Mouse (Mus musculus): ENCODE results near the gene Nfatc3. TPM values are rescaled to one million over a fixed set of nuclear protein-coding genes. Genes with fewer than 3 reads are reported as not detected.

Nfatc3 gene
- polyA plus RNA-seq, 2 experiments from 2014 or later: 30.0 to 31.5 TPM

DNA sequence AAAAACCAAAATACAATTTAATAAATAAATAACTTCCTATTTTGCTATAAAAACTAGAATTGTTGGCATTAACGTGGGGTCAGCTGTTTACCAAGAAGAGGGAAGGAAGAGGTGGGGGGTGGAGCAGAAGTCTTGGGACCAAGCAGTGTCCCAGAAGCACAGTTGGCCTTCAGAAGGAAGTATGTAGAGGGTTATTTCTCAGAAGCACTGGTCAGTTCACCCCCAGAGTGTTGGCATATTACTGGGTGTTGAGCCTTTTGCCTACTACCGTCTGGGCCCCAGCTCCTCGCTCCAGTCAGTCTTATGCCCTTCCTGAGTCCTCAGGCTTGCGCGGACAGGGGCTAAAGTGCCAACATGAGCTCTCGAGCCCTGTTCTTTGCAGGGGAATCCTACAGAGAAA lies 90.4 kb downstream of the Nfatc3 start:
- no peak for ATAC-seq

DNA sequence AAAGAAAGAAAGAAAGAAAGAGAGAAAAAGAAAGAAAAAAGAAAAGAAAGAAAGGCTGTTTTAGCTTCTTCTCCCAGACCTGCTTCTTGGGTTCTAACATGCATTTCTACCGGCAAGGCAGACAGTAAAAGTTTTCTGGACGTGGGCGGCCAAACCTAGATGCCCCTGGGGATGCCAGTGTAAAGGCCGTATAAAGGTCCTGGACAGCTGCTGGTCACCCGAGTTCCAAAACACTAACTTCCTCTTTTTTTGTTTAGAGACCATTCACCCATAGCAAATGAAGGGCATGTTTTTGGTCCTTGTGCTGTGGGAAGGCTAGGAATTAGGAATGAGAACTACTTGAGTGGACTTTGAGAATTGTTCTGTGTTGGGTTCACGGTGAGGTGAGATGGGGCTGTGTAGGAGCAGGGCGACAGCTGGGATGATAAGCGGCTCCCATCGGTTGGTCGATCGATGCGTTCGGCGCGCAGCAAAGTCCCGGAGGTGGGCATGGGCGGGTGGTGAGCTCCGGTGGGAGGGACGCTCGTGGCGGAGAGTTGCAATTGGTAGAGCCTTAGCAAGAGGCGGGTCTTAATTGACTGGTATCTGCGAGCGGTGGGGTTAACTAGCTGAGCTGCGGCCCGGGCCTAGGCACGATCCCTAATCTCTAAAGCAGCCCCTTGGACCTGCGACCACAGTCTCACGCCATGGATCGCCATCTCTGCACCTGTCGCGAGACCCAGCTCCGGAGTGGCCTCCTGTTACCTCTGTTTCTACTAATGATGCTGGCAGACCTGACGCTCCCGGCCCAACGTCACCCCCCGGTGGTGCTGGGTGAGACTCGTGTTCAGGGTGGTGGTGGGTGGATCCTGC lies 91.4 kb downstream of the Nfatc3 start, which contains the start of gene Pla2g15:
Gene Pla2g15, plus strand, starts transcription at position 599 of the 852 bp plus-strand sequence.
- ATAC-seq: peak; percentile 98

GRCm38 (mm10) chr8:106150653-106151000 lies 92.0 kb downstream of the Nfatc3 start:
- ATAC-seq: no peak

- ATAC-seq: no peak
Observed at GRCm38 (mm10) chr8:106151041-106151440, 92.4 kb downstream of the Nfatc3 start.

- no peak for ATAC-seq
Observed at GRCm38 (mm10) chr8:106152876-106153275, 94.2 kb downstream of the Nfatc3 start.

DNA sequence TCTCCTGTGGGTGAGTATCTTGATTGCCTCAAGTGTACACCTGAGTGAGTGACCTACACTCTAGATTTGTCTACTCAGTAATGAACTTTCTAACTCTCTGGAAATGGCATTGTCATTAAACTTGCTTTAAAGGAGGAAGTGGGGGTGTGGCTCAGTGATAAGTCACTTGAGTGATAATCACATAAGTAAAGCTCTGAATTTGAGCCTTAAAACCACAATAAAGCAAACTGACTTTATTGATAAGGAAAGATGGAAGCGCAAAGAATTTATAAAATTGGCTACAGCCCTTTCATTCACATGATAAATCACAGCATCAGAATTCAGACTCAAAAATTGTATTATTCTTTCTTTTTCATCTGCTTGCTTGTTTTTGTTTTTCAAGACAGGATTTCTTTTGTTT lies 98.8 kb downstream of the Nfatc3 start:
- no peak for ATAC-seq

GRCm38 (mm10) chr8:106158381-106158780 lies 99.7 kb downstream of the Nfatc3 start:
- no peak for ATAC-seq

DNA sequence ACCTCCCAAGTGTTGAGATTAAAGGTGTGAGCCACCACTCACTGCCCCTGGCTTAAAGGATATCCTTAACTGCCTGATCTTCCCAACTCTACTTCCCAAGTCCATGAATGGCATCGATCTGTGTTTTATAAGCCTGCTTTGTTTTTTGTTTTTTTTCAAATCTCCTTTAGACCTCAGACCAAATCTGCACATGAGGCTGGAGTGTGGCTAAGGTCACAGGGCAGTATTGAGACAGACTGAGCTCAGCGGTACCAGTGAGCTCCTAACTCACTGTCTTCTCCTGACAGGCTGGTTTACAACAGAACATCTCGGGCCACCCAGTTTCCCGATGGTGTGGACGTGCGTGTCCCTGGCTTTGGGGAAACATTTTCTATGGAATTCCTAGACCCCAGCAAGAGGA lies 101.2 kb downstream of the Nfatc3 start:
- ATAC-seq: no peak

DNA sequence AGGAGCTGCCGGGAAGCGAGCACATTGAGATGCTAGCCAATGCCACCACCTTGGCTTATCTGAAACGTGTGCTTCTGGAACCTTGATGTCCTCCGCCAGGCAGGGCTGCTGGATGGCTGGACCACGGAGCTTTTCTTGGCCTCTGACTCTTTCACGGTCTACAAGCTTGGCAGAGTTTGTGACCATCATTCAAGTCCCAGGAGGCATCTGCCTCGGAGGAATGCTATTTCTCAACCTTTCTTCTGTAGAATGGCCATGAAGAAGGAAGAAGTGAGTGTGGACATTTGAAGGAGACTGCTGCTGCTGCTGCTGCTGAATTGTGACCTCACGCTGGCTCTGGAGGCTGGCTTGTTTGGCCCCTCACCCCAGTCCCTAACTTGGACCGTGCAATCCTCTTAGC lies 104.6 kb downstream of the Nfatc3 start:
- no peak for ATAC-seq

- ATAC-seq: no peak
Observed at GRCm38 (mm10) chr8:106165460-106165859, 106.8 kb downstream of the Nfatc3 start.

DNA sequence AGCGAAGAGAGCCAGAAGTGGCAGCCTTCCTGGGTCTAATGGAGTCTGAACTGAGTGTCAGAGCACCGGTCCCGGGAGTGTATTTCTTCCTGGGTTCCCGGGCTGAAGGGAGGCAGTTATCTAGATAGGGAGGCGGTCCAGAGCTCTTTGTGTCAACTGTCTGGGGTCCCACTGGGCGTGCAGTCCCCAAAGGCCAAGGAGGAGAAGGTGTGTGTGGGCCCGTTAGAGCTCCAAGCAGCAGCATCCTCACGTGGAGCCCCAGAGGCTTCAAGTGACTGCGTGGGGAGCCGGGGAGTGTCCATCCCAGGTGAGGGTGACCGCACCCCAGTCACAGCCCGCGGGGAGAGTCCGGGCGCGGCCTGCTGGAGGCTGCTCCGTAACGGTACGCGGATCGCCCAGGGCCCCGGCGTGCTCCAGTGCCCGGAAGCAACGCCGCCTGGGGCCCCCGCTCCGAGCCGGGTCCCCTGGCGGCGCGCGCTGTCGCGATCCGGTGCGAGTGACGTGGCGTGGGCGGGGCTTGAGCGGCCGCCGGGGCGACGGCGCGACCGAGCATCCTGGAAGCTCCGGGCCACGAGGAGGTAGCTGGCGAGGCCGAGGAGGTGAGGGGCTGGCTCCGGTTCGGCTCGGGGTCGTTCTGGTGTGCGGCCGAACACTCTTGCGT lies 109.8 kb downstream of the Nfatc3 start, which contains the start of gene Slc7a6:
Gene Slc7a6, plus strand, starts transcription at position 502 of the 661 bp plus-strand sequence.
- peak; percentile 87 for ATAC-seq

- peak; percentile 24 for ATAC-seq
Observed at GRCm38 (mm10) chr8:106169017-106169933, 110.6 kb downstream of the Nfatc3 start.

GRCm38 (mm10) chr8:106169934-106170480 lies 111.4 kb downstream of the Nfatc3 start:
- no peak for ATAC-seq

DNA sequence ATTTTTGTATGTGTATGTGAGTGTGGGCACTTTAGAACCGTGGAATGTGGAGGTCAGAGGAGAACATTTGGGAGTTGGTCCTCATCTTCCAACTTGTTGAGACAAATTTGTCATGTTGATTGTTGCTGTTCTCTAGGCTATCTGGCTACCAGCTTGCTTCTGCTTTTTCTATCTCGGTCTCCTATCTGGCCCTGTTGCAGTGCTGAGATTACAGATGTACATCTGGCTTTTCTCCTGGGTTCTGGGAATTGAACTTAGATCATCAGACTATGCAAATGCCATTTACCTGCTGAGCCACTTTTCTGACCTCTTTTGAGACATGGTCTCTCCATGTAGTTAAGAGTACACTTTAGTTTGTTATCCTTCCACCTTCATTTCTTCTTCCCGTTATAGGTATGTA lies 114.9 kb downstream of the Nfatc3 start:
- ATAC-seq: no peak

DNA sequence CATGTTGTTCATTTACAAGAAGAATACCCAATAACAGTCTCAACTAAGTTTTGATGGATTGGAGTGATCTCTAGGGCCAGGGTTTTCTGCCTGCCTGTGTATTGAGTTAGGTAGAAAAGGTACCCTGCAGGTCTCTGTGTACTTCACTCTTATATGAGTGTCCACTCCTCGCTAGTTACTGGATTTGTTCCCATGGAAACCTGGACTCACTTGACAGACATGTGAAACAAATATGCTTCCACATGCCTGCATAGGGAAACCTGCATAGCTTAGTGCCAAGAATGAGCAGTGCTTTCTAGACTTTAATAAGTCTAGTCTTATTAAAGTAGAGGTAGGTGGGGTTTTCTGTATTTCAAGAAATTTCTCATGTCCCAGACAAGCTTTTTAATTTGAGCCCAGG lies 118.3 kb downstream of the Nfatc3 start:
- ATAC-seq: no peak

DNA sequence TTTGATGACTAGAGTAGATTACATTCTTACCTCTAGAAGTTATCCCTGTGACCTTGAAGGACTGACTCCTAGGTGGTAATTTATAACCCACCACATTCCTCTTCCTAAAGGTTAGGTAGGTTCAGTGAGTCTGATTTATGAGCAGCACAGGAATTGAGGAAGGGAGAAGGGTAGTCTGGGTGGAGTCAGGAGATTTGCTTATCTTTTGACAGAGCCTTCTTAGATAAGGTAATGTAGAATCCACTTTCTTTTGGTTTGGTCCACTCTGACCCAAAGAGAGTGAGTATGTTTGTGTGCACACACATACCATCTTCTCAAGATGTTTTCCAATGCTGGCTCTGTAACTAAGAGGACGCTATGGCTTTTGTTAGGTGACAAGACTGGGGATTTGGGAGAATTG lies 119.0 kb downstream of the Nfatc3 start:
- ATAC-seq: no peak

DNA sequence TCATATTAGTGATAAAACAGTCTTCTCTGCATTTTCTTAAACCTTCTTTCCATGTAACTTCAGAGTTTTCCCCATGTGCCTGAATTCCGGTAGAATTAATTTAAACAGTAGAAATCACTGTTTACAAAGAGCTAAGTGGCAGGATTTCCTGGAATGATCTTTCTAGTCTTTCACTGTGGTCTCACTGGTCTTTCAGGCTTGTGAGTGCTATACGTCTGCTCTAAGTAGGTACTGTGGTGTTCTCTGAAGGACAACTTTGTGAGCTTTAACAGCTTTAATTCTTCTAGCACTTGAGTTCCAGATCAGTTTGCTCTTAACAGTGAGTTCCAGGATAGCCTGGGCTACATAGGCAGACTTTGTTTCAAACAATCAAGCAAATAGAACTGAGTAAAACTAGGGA lies 119.8 kb downstream of the Nfatc3 start:
- no peak for ATAC-seq

Other genes starting within 250 kb of the Nfatc3 start
- gene Ranbp10, start 231.5 kb upstream of the Nfatc3 start, polyA plus RNA-seq (2017; shearing (Covaris generic)): 1 to 10 TPM; 6.6 to 7.0 TPM
- gene Tsnaxip1, start 231.1 kb upstream of the Nfatc3 start, polyA plus RNA-seq (2017; shearing (Covaris generic)): not detected
- gene Cenpt, start 205.6 kb upstream of the Nfatc3 start, polyA plus RNA-seq (2017; shearing (Covaris generic)): 10 to 100 TPM; 16.1 to 18.6 TPM
- 1 to 10 TPM; 7.0 to 7.4 TPM for gene Thap11, start 203.7 kb upstream of the Nfatc3 start, polyA plus RNA-seq (2017; shearing (Covaris generic))
- gene Nutf2, start 198.3 kb upstream of the Nfatc3 start, polyA plus RNA-seq (2017; shearing (Covaris generic)): 100 to 1,000 TPM in 1 of 2 experiments, 1 to 10 TPM in 1; 5.1 to 101 TPM
- gene Edc4, start 178.0 kb upstream of the Nfatc3 start, polyA plus RNA-seq (2017; shearing (Covaris generic)): 10 to 100 TPM; 24.6 to 32.7 TPM
- 1 to 10 TPM in 1 of 2 experiments, not detected in 1; 1.3 TPM for gene Nrn1l, start 165.3 kb upstream of the Nfatc3 start, polyA plus RNA-seq (2017; shearing (Covaris generic))
- 10 to 100 TPM in 1 of 2 experiments, 1 to 10 TPM in 1; 8.1 to 11.3 TPM for gene Pskh1, start 158.4 kb upstream of the Nfatc3 start, polyA plus RNA-seq (2017; shearing (Covaris generic))
- 1 to 10 TPM; 3.2 to 3.3 TPM for gene Ctrl, start 125.0 kb upstream of the Nfatc3 start, polyA plus RNA-seq (2017; shearing (Covaris generic))
- 100 to 1,000 TPM; 368 to 402 TPM for gene Psmb10, start 120.4 kb upstream of the Nfatc3 start, polyA plus RNA-seq (2017; shearing (Covaris generic))
- gene Lcat, start 115.5 kb upstream of the Nfatc3 start, polyA plus RNA-seq (2017; shearing (Covaris generic)): under 1 TPM; 0.25 to 0.61 TPM
- 1 to 10 TPM; 3.8 to 8.1 TPM for gene Slc12a4, start 92.7 kb upstream of the Nfatc3 start, polyA plus RNA-seq (2017; shearing (Covaris generic))
- not detected for gene Dpep3, start 79.4 kb upstream of the Nfatc3 start, polyA plus RNA-seq (2017; shearing (Covaris generic))
- 10 to 100 TPM; 25.7 to 28.8 TPM for gene Dus2, start 67.5 kb upstream of the Nfatc3 start, polyA plus RNA-seq (2017; shearing (Covaris generic))
- gene Dpep2nb, start 52.9 kb upstream of the Nfatc3 start, polyA plus RNA-seq (2017; shearing (Covaris generic)): not detected
- gene Ddx28, start 47.0 kb upstream of the Nfatc3 start, polyA plus RNA-seq (2017; shearing (Covaris generic)): 10 to 100 TPM in 1 of 2 experiments, 1 to 10 TPM in 1; 9.7 to 12.1 TPM
- gene Esrp2, start 78.1 kb downstream of the Nfatc3 start, polyA plus RNA-seq (2017; shearing (Covaris generic)): under 1 TPM in 1 of 2 experiments, not detected in 1; 0.20 TPM
- gene Pla2g15, start 91.6 kb downstream of the Nfatc3 start, polyA plus RNA-seq (2017; shearing (Covaris generic)): 1 to 10 TPM; 1.9 to 4.0 TPM
- gene Slc7a6, start 110.0 kb downstream of the Nfatc3 start, polyA plus RNA-seq (2017; shearing (Covaris generic)): 10 to 100 TPM; 26.2 to 33.6 TPM
- gene Slc7a6os, start 152.1 kb downstream of the Nfatc3 start, polyA plus RNA-seq (2017; shearing (Covaris generic)): 10 to 100 TPM; 20.6 to 22.5 TPM
- 10 to 100 TPM; 19.5 to 31.6 TPM for gene Prmt7, start 152.1 kb downstream of the Nfatc3 start, polyA plus RNA-seq (2017; shearing (Covaris generic))